Mouse (Mus musculus): Measurements from ENCODE around the gene Rapgef1.

DNA sequence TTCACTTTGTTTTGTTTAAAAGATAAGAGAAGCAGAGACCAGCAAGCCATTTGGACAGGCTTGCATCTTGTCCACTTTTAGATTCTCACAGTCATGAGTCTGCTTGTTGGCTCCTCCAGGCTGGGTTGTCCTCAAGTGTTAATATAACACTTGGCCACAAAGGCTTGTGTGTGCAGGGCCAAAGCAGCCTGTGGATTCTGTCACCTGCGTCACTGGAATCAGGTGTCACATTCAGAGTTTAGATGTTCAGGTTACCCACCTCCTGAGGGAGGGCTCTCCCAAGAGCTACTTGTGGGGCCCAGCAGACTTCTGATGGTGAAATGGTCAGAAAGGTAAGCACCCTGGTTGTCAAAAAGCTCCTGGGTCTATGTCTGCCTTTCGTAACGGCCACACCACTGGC, 103.6 kb downstream of the Rapgef1 start:
- no peak for TF ChIP-seq CTCF (IDR thresholded peaks at IDR 0.05; ENCODE audit: control insufficient read depth, insufficient read depth, low read length)
- no peak for TF ChIP-seq POLR2A (IDR thresholded peaks at IDR 0.05; ENCODE audit: borderline replicate concordance, control insufficient read depth, low read depth, low read length)
